Mouse (Mus musculus) lung, embryonic 16.5 days (tissue): Measurements from ENCODE around the gene Tpk1. TPM values are rescaled to one million over a fixed set of nuclear protein-coding genes. Genes with fewer than 3 reads are reported as not detected.
A peak's percentile ranks its signal among the peaks of the same experiment; 100 is the strongest.
"Not testable (repeated sequence)": the region's sequence is repeated elsewhere in the genome, so short reads cannot be mapped to it uniquely, and the experiment has no call there.

Experiments used
- ATAC-seq: fragments of 200-750 bp; cut with Nextera tagmentation; 2 replicates; pipeline ENCODE4 v1.8.0; 2017; ENCODE audit warnings: low read depth, mild to moderate bottlenecking, moderate library complexity
- H3K27ac ChIP-seq: fragments of 300-500 bp; sonication (generic); 2 replicates; pipeline ENCODE4 v1.5.1; 2014; ENCODE audit warnings: mild to moderate bottlenecking, control low read depth, low read length
- H3K27me3 ChIP-seq: fragments of 300-500 bp; sonication (generic); 2 replicates; pipeline ENCODE4 v1.6.1; 2014; ENCODE audit warnings: low read depth, low read length, mixed read lengths; ENCODE audit not compliant: control insufficient read depth, insufficient read depth
- H3K36me3 ChIP-seq: fragments of 300-500 bp; sonication (generic); 2 replicates; pipeline ENCODE4 v1.6.1; 2014; ENCODE audit warnings: low read length; ENCODE audit not compliant: control insufficient read depth, insufficient read depth
- H3K4me1 ChIP-seq: fragments of 300-500 bp; sonication (generic); replicated peaks from 2 replicates; pipeline ENCODE4 v1.6.1; 2014; ENCODE audit warnings: low read length, mixed read lengths; ENCODE audit not compliant: control insufficient read depth, insufficient read depth
- H3K4me2 ChIP-seq: fragments of 300-500 bp; sonication (generic); 2 replicates; pipeline ENCODE4 v1.6.1; 2014; ENCODE audit warnings: low read depth, low read length, control low read depth
- H3K4me3 ChIP-seq: fragments of 300-500 bp; sonication (generic); 2 replicates; pipeline ENCODE4 v1.5.1; 2014; ENCODE audit warnings: mild to moderate bottlenecking, low read length, control low read depth
- H3K9ac ChIP-seq: fragments of 300-500 bp; sonication (generic); 2 replicates; pipeline ENCODE4 v1.6.1; 2014; ENCODE audit warnings: low read length, control low read depth
- H3K9me3 ChIP-seq: fragments of 300-500 bp; sonication (generic); 2 replicates; pipeline ENCODE4 v1.6.1; 2016; ENCODE audit warnings: low read length; ENCODE audit not compliant: control insufficient read depth
- WGBS: fragments of 180-500 bp; shearing (Covaris S2); extraction: QIAGEN DNeasy Blood & Tissue Kit; methylation state at CpG from one replicate; pipeline ENCODE4 v1.1.7; 2014; 5-methylcytosine and 5-hydroxymethylcytosine counted together
- polyA plus RNA-seq: library from polyadenylated mRNA; unstranded; fragments of >200 nt; fragmentation: Nextera tagmentation; extraction: Ambion mirVana; gene quantifications from 2 replicates; pipeline ENCODE4 v1.2.1, GENCODE M21; 2015

Tpk1 gene
- polyA plus RNA-seq, 1 experiment from 2014 or later = 13.0 TPM

- Histone ChIP-seq H3K27me3 (no peaks in the 10 kb centered on the region), H3K4me2 (no peak overlapping the region), H3K9me3 (no peaks in the 10 kb centered on the region), H3K4me3 (no peak overlapping the region), H3K9ac (no peak overlapping the region), H3K36me3 (no peaks in the 10 kb centered on the region), H3K27ac (no peak overlapping the region), H3K4me1 (0 out of 2 replicates have a peak, but pooled peaks cover 2% of the 10 kb centered on the region)
- no peak for ATAC-seq
Observed at GRCm38 (mm10) chr6:43632871-43633270, 33.2 kb downstream of the Tpk1 start.

- not testable (repeated sequence) for ATAC-seq, H3K36me3 ChIP-seq
- 89% methylated on average over 6 of the region's 6 CpGs for WGBS
Observed at GRCm38 (mm10) chr6:43623448-43623847, 42.6 kb downstream of the Tpk1 start.

GRCm38 (mm10) chr6:43619258-43619657, 46.8 kb downstream of the Tpk1 start:
- 68% methylated on average over 3 of the region's 3 CpGs for WGBS
- H3K9ac ChIP-seq = no peak overlapping the region
- no peaks in the 10 kb centered on the region for H3K9me3 ChIP-seq
- no peak overlapping the region for H3K27ac ChIP-seq
- no peak for ATAC-seq
- no peak overlapping the region for H3K4me3 ChIP-seq
- H3K36me3 ChIP-seq = no peaks in the 10 kb centered on the region
- no peaks in the 10 kb centered on the region for H3K27me3 ChIP-seq
- H3K4me2 ChIP-seq = no peak overlapping the region
- no peaks in the 10 kb centered on the region for H3K4me1 ChIP-seq

More at GRCm38 (mm10) chr6:43623448-43623847, 42.6 kb downstream of the Tpk1 start:
- H3K4me1 ChIP-seq, H3K9me3 ChIP-seq, H3K4me3 ChIP-seq, H3K9ac ChIP-seq, H3K27me3 ChIP-seq, H3K27ac ChIP-seq, H3K4me2 ChIP-seq: not testable (repeated sequence)

- 58% methylated on average over 2 of the region's 2 CpGs for WGBS
Observed at GRCm38 (mm10) chr6:43611770-43612169, 54.3 kb downstream of the Tpk1 start.

GRCm38 (mm10) chr6:43590841-43591541, 75.1 kb downstream of the Tpk1 start:
- Histone ChIP-seq H3K27me3 (no peaks in the 10 kb centered on the region), H3K4me2 (no peak overlapping the region), H3K4me3 (no peak overlapping the region), H3K36me3 (no peaks in the 10 kb centered on the region), H3K9me3 (no peaks in the 10 kb centered on the region), H3K27ac (no peak overlapping the region), H3K9ac (no peak overlapping the region), H3K4me1 (no peaks in the 10 kb centered on the region)
- 46% methylated on average over 4 of the region's 4 CpGs for WGBS
- peak; percentile 65 for ATAC-seq

More at GRCm38 (mm10) chr6:43611770-43612169, 54.3 kb downstream of the Tpk1 start:
- Histone ChIP-seq H3K4me3 (no peak overlapping the region), H3K4me2 (no peak overlapping the region), H3K27ac (no peak overlapping the region), H3K9me3 (no peaks in the 10 kb centered on the region), H3K4me1 (0 out of 2 replicates have a peak, but pooled peaks cover 2% of the 10 kb centered on the region), H3K27me3 (no peaks in the 10 kb centered on the region), H3K9ac (no peak overlapping the region), H3K36me3 (no peaks in the 10 kb centered on the region)
- ATAC-seq = no peak

GRCm38 (mm10) chr6:43585274-43585673, 80.8 kb downstream of the Tpk1 start:
- no peak overlapping the region for H3K4me2 ChIP-seq
- no peak overlapping the region for H3K4me3 ChIP-seq
- no peak overlapping the region for H3K9ac ChIP-seq
- H3K9me3 ChIP-seq = no peaks in the 10 kb centered on the region
- H3K4me1 ChIP-seq = no peaks in the 10 kb centered on the region
- WGBS = 91% methylated on average over 2 of the region's 2 CpGs
- no peaks in the 10 kb centered on the region for H3K27me3 ChIP-seq
- H3K36me3 ChIP-seq = no peaks in the 10 kb centered on the region
- no peak overlapping the region for H3K27ac ChIP-seq
- ATAC-seq = no peak

GRCm38 (mm10) chr6:43581809-43582208, 84.3 kb downstream of the Tpk1 start:
- H3K4me2 ChIP-seq = no peak overlapping the region
- H3K27ac ChIP-seq = no peak overlapping the region
- WGBS = 70% methylated on average over 2 of the region's 2 CpGs
- no peaks in the 10 kb centered on the region for H3K36me3 ChIP-seq
- no peak for ATAC-seq
- H3K4me1 ChIP-seq = no peaks in the 10 kb centered on the region
- H3K27me3 ChIP-seq = no peaks in the 10 kb centered on the region
- H3K9me3 ChIP-seq = no peaks in the 10 kb centered on the region
- no peak overlapping the region for H3K9ac ChIP-seq
- no peak overlapping the region for H3K4me3 ChIP-seq

- H3K27me3 ChIP-seq = no peaks in the 10 kb centered on the region
- no peak for ATAC-seq
- H3K4me2 ChIP-seq = no peak overlapping the region
- no peaks in the 10 kb centered on the region for H3K4me1 ChIP-seq
- H3K9me3 ChIP-seq = no peaks in the 10 kb centered on the region
- no peak overlapping the region for H3K4me3 ChIP-seq
- 71% methylated on average over 1 of the region's 1 CpGs for WGBS
- H3K36me3 ChIP-seq = no peaks in the 10 kb centered on the region
- H3K9ac ChIP-seq = no peak overlapping the region
- H3K27ac ChIP-seq = no peak overlapping the region
Observed at GRCm38 (mm10) chr6:43567885-43568284, 98.2 kb downstream of the Tpk1 start.

GRCm38 (mm10) chr6:43562474-43562873, 103.6 kb downstream of the Tpk1 start:
- no peak overlapping the region for H3K27ac ChIP-seq
- H3K36me3 ChIP-seq = no peaks in the 10 kb centered on the region
- H3K4me3 ChIP-seq = no peak overlapping the region
- no peak overlapping the region for H3K9ac ChIP-seq
- no peaks in the 10 kb centered on the region for H3K9me3 ChIP-seq
- no peak overlapping the region for H3K4me2 ChIP-seq
- WGBS = 66% methylated on average over 4 of the region's 4 CpGs
- no peaks in the 10 kb centered on the region for H3K27me3 ChIP-seq
- ATAC-seq = no peak
- H3K4me1 ChIP-seq = no peaks in the 10 kb centered on the region
